Mouse (Mus musculus) hematopoietic stem cell, adult 5-6 weeks (primary cell): ENCODE data around the gene Urm1. TPM values are rescaled to one million over a fixed set of nuclear protein-coding genes. Genes with fewer than 3 reads are reported as not detected.
"Not testable (repeated sequence)": the region's sequence is repeated elsewhere in the genome, so short reads cannot be mapped to it uniquely, and the experiment has no call there.

Source experiments
- ATAC-seq, 2 experiments: fragments of 125-278 bp in 1 of 2; replicated peaks in 1 of 2; 2 replicates each; pipeline ENCODE4 v1.8.0; 2016 to 2017; ENCODE audit warnings: inconsistent platforms in 2 of 2, mild to moderate bottlenecking in 2 of 2, moderate number of reproducible peaks in 2 of 2, low read depth in 1 of 2, moderate TSS enrichment in 1 of 2; ENCODE audit not compliant: low FRiP score in 2 of 2, poor library complexity in 2 of 2, severe bottlenecking in 2 of 2, insufficient read depth in 1 of 2, low TSS enrichment in 1 of 2
- total RNA-seq: library from RNA; stranded (forward); fragments of 172-1452, 232-1000 nt; gene quantifications from 2 replicates; pipeline ENCODE4 v1.2.3, GENCODE M21; 2017

The Urm1 gene
- total RNA-seq, 1 experiment from 2014 or later, result 16.8 TPM

GRCm38 (mm10) chr2:29853736-29854135 is 33.9 kb downstream of the Urm1 start:
- no peak for ATAC-seq

- no peak for ATAC-seq
These were observed 35.8 kb downstream of the Urm1 start for GRCm38 (mm10) chr2:29855585-29856210.

- ATAC-seq, result no peak
These were observed 36.8 kb downstream of the Urm1 start for GRCm38 (mm10) chr2:29856451-29857260.

- no peak for ATAC-seq
These were observed 37.5 kb downstream of the Urm1 start for GRCm38 (mm10) chr2:29857341-29857740.

- no peak for ATAC-seq
These were observed 38.1 kb downstream of the Urm1 start for GRCm38 (mm10) chr2:29857967-29858366.

- peak; percentile 20 to 74; a peak in 3 of 4 replicates for ATAC-seq
These were observed 39.0 kb downstream of the Urm1 start for GRCm38 (mm10) chr2:29858748-29859473.

- no peak for ATAC-seq
These were observed 45.2 kb downstream of the Urm1 start for GRCm38 (mm10) chr2:29865125-29865524.

- peak; percentile 68 to 92 for ATAC-seq
These were observed 49.2 kb downstream of the Urm1 start, which contains the start of gene Cercam for GRCm38 (mm10) chr2:29868949-29869645. Gene Cercam (plus strand): TSS chr2:29869164.

GRCm38 (mm10) chr2:29869646-29870451 is 50.0 kb downstream of the Urm1 start:
- peak; percentile 68 to 71 for ATAC-seq

- ATAC-seq, result no peak
These were observed 52.9 kb downstream of the Urm1 start for GRCm38 (mm10) chr2:29872581-29873295.

- ATAC-seq, result no peak
These were observed 53.9 kb downstream of the Urm1 start for GRCm38 (mm10) chr2:29873801-29874200.

GRCm38 (mm10) chr2:29878061-29878460 is 58.2 kb downstream of the Urm1 start:
- ATAC-seq, result no peak

GRCm38 (mm10) chr2:29879191-29879590 is 59.3 kb downstream of the Urm1 start:
- no peak for ATAC-seq

- ATAC-seq, result no peak
These were observed 60.3 kb downstream of the Urm1 start for GRCm38 (mm10) chr2:29879964-29880830.

- ATAC-seq, result not testable (repeated sequence)
These were observed 66.9 kb downstream of the Urm1 start for GRCm38 (mm10) chr2:29886659-29887292.
